Mouse (Mus musculus) activated CD4-positive, CD25-positive, alpha-beta regulatory T cell, adult 4 months (primary cell): Measurements from ENCODE around the gene Apol7c. TPM values are rescaled to one million over a fixed set of nuclear protein-coding genes. Genes with fewer than 3 reads are reported as not detected.
"Not testable (repeated sequence)": the region's sequence is repeated elsewhere in the genome, so short reads cannot be mapped to it uniquely, and the experiment has no call there.

Experiments
- ATAC-seq: one replicate; pipeline ENCODE4 v1.8.0; 2017
- polyA plus RNA-seq, 2 experiments: library from polyadenylated mRNA; unstranded; fragments of 100-300 nt; shearing (Covaris generic); gene quantifications; one replicate each; pipeline ENCODE4 v1.2.1; 2017

The Apol7c gene
- not detected for polyA plus RNA-seq

DNA sequence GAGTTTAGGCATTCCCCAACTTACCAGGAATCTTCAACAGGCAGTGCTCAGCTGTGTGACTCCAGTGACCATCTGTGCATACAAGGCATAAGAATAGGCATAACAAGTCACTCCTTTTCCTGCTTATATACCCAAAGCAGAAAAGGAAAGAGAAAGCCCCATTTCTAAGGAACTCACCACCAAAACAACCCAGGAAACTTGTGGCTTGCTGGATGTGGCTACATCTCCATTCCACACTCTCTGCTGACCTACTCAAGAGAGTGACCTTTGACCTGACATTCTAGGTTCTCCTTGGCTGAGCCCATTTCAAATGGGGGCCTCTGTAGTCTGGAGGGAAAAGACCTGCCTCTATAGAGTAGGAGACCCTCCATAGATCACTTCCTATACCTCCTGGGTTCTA, at the start of gene Apol7c:
Gene Apol7c (minus strand): TSS at position 101 of the 400 bp plus-strand sequence.
- ATAC-seq = no peak

GRCm38 (mm10) chr15:77581681-77582080, 48.6 kb upstream of the Apol7c start:
- no peak for ATAC-seq

GRCm38 (mm10) chr15:77579311-77579710, 46.2 kb upstream of the Apol7c start:
- no peak for ATAC-seq

DNA sequence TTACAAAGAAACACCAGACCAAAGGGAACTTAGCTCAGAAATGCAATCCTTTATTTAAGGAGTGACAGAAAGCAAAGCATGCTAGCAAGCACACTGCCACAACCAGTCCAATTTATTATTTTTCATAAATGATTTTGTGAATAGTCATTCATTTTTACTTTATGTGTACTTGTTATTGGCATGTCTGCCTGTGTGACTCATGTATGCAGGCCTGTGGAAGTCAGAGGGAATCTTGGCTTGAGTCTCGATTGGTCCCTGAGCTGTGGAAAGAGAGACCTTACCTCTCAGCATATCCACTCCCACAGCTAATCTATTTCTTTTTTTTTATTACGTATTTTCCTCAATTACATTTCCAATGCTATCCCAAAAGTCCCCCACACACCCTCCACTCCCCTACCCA, 45.7 kb upstream of the Apol7c start:
- ATAC-seq = no peak

- no peak for ATAC-seq
Observed at GRCm38 (mm10) chr15:77563219-77563618, 30.1 kb upstream of the Apol7c start.

DNA sequence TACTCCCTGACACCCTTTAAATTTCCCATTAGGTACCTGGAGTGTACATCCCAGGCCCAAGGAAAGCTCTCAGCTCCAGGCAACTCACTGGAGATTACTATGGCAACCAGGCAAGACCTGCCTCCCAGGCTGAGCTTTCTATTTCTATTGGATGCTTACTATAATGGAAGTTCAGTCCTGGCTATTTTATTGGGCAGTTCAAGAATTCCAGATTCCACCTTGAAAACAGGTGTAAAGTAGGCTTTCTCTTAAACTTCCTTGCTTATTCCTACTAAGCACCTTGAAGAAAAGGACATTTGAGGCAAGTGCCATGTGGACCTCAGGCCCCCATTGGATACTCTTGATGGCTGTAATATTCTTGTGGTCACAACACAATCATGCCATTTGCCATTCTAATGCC, 28.7 kb upstream of the Apol7c start, which contains the start of gene 1700025B11Rik:
Gene 1700025B11Rik (minus strand): TSS at position 101 of the 400 bp plus-strand sequence.
- ATAC-seq = no peak

DNA sequence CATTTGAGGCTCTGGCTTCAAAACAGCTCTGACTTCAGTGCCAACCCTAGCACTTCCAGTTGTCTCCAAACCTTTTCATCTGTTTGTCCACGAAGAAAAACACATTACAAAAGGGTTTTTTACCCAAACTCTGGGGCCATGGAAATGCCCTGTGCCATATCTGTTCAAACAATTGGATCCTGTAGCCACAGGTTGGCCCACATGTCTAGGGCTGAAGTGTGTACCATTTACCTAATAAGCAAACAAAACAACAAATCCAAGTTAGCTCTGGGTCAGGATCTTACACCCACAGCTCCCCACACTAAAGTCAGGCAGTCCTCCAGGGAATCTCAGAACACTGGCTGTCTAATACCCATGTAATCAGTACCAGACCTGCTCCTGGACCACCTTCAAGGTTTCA, 6.1 kb upstream of the Apol7c start:
- not testable (repeated sequence) for ATAC-seq

DNA sequence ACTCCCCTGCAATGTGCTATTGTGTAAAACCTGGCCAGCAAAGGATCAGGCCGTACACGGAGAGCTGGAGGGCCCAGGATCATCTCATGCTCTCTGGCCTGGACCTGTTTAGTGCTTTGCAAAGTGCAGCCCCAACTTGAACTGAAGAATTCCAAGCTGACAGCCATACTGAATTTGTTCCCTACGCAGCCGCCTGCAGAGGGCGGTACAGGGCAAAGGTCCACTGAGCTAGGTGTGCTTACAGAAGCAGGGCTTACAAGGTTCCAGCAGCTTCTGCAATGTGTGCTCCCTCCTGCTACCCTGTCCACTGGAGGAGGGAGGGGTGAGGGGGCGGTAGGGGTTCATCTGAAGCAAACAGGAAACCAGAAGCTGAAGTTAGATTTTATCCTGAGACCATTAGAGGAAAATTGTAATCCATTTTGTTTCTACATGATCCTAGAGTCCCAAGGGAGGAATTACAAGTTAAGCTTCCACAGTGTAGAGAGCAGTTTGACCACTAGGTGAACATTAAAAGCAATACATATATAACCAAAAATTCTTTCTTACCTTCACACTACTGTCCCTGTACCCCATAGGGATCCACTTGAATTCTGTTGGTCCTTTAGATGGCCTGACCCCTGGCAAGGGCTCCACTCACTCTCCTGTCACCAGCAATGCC, 9.8 kb downstream of the Apol7c start:
- not testable (repeated sequence) for ATAC-seq

DNA sequence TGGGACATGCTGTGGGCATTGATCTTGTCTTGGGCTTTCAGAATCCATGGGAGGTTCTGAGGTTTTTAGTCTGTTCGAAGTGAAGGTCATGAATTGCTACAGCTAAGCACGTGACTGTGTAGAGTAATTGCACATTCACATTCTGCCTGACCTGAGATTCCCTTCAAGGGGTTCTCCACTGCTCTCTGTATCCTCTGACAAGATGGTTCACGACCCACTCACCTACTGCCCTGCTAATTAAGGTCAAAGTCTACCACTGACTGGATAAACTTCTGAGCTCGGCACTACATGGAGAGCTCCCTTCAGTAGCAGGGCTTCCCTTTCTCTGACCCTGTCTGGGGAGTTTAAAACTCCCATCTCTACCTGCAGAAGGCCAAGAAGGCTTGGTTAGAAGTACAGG, 12.5 kb downstream of the Apol7c start:
- not testable (repeated sequence) for ATAC-seq

- ATAC-seq = not testable (repeated sequence)
Observed at GRCm38 (mm10) chr15:77507966-77508365, 25.1 kb downstream of the Apol7c start, which contains the start of gene Apol11a. Gene Apol11a (plus strand): TSS chr15:77508271.

- ATAC-seq = not testable (repeated sequence)
Observed at GRCm38 (mm10) chr15:77494694-77495093, 38.4 kb downstream of the Apol7c start.

GRCm38 (mm10) chr15:77493181-77493580, 39.9 kb downstream of the Apol7c start:
- ATAC-seq = not testable (repeated sequence)

DNA sequence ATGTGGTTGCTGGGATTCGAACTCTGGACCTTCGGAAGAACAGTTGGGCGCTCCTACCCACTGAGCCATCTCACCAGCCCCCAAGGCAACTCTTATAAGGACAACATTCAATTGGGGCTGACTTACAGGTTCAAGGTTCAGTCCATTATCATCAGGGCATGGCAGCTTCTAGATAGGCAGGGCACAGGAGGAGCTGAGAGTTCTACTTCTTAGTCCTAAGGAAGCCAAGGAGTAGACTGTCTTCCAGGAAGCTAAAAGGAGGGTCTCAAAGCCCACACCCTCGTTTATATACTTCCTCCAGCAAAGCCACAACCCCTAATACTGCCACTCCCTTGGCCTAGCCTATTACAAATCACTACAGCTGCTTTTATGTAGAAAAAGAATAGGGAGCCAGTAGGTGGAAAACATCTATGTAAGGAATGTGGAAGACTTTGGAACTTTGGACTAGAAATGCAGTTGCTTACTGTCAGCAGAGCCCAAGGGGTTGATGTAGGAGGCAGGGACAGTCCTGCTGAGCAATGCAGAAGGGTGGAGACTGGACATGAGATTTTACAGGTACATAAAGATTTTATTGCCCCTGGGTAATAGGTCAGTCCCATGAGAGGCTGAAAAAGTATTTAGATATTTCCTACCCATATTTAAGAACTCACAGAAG, 50.8 kb downstream of the Apol7c start:
- ATAC-seq = no peak

- not testable (repeated sequence) for ATAC-seq
Observed at GRCm38 (mm10) chr15:77476693-77477092, 56.4 kb downstream of the Apol7c start, which contains the start of gene Apol10a. Gene Apol10a (plus strand): TSS chr15:77477047.

Other genes starting within 250 kb of the Apol7c start
- gene Rbfox2, start 226.3 kb downstream of the Apol7c start, polyA plus RNA-seq = under 1 TPM in 1 of 2 experiments, not detected in 1; 0.05 TPM
- gene Apol7a, start 134.2 kb downstream of the Apol7c start, polyA plus RNA-seq = not detected
- 10 to 100 TPM; 11.5 to 12.7 TPM for gene Apol9a, start 122.2 kb downstream of the Apol7c start, polyA plus RNA-seq
- under 1 TPM; 0.21 to 0.31 TPM for gene Apol7b, start 85.8 kb downstream of the Apol7c start, polyA plus RNA-seq
- gene Apol10a, start 56.3 kb downstream of the Apol7c start, polyA plus RNA-seq = not detected
- under 1 TPM in 1 of 2 experiments, not detected in 1; 0.27 TPM for gene Apol11a, start 25.0 kb downstream of the Apol7c start, polyA plus RNA-seq
- gene 1700025B11Rik, start 28.6 kb upstream of the Apol7c start, polyA plus RNA-seq = not detected
- 1 to 10 TPM; 3.3 to 7.0 TPM for gene Apol10b, start 62.8 kb upstream of the Apol7c start, polyA plus RNA-seq
- not detected for gene Gm36245, start 65.9 kb upstream of the Apol7c start, polyA plus RNA-seq
- gene Apol11b, start 110.0 kb upstream of the Apol7c start, polyA plus RNA-seq = 1 to 10 TPM in 1 of 2 experiments, under 1 TPM in 1; 0.22 to 2.4 TPM
- gene Apol7e, start 165.5 kb upstream of the Apol7c start, polyA plus RNA-seq = 10 to 100 TPM; 36.7 to 51.7 TPM
- gene Apol9b, start 195.7 kb upstream of the Apol7c start, polyA plus RNA-seq = 10 to 100 TPM; 43.8 to 61.2 TPM
- not detected for gene Apol8, start 223.7 kb upstream of the Apol7c start, polyA plus RNA-seq